Mouse (Mus musculus) left cerebral cortex, adult 18-20 months (tissue): ENCODE data around the gene Nup93. TPM values are rescaled to one million over a fixed set of nuclear protein-coding genes. Genes with fewer than 3 reads are reported as not detected.
A peak's percentile ranks its signal among the peaks of the same experiment; 100 is the strongest.

ENCODE experiments used
- DNase-seq, 2 experiments: peaks; one replicate each; pipeline ENCODE4 v3.0.0; 2021 to 2022; ENCODE audit warnings: low spot score in 2 of 2, mixed read lengths in 1 of 2
- total RNA-seq, 2 experiments: library from RNA; stranded (reverse); gene quantifications; 2 replicates each; pipeline ENCODE4 v1.2.3; 2021

The Nup93 gene
- total RNA-seq, 2 experiments from 2014 or later: 40.5 to 46.5 TPM

DNA sequence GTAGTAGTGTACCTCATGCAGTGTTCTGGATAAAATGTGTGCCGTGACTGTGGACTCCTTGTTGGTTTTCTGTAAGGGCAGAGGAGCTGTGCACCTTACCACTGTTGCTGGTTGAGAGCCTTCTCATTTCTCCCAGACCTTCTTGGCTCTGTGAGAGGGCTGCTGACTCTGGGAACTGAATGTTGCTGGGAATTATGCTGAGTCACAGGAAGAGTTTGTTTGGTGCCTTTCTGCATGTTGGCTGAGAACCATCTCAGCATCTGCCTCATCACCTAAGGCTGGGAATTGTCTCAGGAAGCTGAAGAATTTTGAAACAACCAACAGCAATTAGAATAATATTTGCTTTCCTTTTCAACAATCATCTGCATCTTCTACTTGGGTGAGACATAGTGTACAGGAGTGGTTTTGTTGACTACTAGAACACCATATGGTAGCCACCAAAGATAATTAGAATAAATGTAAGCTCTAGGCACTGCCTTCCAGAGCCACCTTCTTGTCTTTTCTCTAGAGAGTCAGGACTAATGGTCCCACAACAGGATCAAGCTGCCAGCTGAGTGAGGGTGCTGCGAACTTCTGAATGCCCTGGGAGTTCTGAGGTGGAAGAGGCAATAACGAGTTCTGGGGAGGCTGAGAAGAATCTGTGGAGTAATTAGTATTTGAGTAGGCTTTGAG lies 48.4 kb downstream of the Nup93 start:
- peak in 1 of 2 experiments; percentile 34 for DNase-seq

- peak; percentile 50 to 64 for DNase-seq
Measured at GRCm38 (mm10) chr8:94266344-94267191, 52.2 kb downstream of the Nup93 start.

DNA sequence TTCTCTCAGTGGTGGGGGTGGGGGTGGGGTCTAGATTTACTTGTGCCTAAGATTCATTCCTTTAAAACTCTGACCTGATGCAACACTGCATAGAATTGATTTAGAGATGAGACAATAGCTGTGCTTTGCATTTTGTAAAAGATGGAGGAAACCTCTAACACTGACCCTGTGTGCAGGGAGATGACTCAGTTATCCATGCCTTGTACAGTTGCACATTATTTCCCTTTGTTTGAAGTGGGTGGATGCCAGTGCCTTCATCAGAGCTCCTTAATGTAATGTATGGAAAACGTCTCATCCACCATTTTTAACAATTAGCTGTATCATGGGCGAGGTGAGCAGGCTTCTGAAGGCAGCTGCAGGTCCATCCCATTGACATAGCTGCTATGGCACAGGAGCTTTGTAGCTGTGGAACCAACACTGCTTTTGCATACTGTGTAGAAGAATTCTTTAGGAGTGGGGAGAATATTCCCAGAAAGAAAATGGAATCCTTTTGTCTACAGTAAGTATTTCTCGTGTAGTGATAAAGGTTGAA lies 54.1 kb downstream of the Nup93 start:
- no peak for DNase-seq

- no peak for DNase-seq
Measured at GRCm38 (mm10) chr8:94270309-94270708, 55.9 kb downstream of the Nup93 start.

DNA sequence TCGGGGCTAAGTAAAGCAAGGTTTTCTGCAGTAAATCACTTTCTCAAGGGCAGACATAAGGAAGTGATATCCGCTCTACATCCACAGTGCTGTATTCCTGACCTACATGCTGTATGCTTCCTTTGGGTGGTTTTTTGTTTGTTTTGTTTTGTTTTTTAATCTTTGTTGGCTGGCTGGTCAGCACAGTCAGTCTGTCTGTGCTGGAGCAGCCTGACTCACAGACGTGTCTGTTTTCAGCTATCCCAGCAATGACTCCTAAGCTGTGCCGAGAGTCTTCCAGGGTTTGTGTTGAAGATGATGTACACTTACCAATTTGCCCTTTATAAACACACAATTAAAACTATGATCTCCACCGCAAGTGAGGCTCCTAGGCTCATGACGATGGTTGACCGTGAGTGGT lies 56.7 kb downstream of the Nup93 start:
- no peak for DNase-seq

DNA sequence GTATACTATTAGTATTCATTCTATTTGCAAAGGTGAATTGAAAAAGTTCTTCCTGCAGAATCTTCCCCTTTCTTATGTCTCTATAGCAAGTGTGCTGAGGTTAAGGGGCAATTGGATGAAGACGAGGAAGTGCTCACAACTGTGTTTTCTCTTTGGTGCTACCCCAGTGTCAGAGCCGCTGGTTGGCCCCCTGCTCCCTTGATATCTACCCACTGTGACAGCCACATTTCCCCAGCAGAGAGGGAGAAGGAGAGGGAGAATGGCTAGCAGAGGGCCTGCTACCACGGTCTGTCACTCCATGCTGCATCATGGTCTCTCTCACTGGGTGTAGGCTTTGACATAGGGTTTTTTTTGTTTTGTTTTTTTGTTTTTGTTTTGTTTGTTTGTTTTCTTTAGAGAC lies 58.2 kb downstream of the Nup93 start:
- no peak for DNase-seq

DNA sequence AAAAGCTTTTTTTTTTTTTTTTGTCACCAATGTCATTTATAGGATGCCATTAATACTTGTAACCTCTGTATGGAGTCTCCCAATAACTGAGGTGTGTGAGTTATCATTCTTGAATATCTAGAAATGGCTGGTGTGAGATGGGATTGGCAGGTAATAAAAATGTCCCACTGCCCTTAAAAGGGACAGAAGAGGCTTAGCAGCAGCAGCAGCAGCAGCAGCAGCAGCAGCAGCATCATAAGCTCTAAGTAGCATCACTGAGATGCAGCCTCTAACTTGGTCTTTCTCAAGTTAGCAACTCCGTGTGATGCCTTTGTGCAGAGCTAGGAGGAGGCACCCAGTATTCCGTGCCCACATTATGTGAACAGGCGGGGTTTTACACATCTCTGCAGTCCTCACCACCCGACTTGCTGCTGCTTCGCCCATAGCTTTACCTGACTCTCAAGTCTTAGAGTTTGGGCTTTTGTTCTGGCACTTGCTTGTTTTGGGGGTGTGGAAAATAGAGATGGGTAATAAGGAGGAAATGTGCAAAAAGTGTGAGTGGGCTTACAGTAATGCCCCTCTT lies 59.0 kb downstream of the Nup93 start:
- DNase-seq: no peak

- DNase-seq: no peak
Measured at GRCm38 (mm10) chr8:94274030-94274429, 59.7 kb downstream of the Nup93 start.

GRCm38 (mm10) chr8:94278295-94278694 lies 63.9 kb downstream of the Nup93 start:
- DNase-seq: no peak

GRCm38 (mm10) chr8:94280001-94280613 lies 65.7 kb downstream of the Nup93 start:
- DNase-seq: no peak

- no peak for DNase-seq
Measured at GRCm38 (mm10) chr8:94282453-94282985, 68.2 kb downstream of the Nup93 start.

DNA sequence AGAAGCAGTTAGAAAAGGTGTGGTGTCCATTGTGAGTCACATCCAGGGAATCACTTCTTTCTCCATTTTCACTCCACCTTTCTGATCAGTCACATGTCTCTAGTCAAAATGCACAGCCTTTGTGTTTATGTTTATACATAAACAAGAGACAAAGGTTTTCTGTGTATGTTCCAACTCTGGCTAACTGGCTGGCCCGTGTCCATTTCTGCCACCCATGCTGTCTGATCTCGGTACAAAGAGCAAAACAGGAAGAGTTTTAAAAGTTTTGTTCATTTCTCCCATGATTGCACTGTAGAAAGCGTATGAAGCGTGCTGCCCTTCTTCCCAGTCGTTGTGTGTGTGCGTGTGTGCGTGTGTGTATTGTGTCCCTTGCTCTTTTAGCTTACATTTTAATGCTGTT lies 69.8 kb downstream of the Nup93 start:
- no peak for DNase-seq

GRCm38 (mm10) chr8:94290606-94291005 lies 76.2 kb downstream of the Nup93 start:
- peak in 1 of 2 experiments; percentile 52 for DNase-seq

DNA sequence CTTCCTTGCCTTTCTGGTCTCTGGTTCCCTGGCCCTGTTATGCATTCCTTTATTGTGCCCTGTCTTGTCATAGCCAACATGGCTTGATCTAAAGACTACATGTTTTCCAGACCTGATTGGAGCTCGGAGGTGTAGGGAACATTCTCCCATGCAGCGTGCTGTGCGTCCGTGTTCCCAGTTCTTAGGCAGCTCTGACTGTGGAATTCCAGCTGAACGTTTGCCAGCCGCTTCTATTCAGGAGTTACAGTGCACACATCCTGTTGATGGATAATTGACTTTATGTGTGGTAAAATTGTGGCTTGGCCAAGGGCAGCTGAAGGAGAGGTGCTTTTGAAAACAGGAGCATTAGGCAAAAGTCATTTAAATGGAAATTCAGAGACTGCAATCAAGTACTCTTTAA lies 77.7 kb downstream of the Nup93 start:
- peak in 1 of 2 experiments; percentile 12 for DNase-seq

DNA sequence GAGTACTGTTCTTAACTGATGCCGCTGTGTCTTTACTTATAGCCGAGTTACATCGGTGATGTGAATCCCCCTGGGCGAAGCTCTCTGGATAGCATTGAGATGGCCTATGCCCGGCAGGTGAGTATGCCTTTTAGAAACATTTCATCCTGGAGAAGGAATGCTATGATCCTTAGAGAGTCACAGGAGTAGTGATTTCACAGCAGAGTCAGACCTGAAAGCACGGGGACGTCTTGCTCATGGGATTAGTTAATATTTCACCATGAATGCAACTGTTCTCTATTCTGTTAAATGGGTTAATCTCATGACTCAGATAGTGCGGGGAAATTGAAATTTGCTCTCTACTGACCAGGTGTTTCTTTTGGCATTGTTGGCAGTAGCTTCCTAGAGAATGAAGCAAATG lies 78.3 kb downstream of the Nup93 start:
- no peak for DNase-seq

DNA sequence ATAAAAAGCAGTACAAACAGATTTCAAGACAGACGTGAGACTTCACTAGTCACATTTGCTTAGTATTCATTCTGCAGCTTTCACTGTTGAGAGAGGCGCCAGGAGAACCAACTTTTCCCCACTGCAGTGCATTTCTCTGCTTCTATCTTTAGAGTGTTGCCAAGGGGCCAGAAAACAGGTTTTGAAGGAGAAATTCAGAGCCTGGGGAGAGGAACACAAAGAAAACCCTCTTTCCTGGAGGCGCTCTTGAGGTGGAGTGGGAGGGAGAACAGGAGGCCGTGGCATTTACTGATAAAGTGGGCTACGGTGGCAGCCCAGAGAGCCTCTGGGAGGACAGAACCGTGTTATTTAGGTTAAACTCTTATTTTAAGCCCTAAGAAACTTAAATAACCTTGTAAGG lies 81.3 kb downstream of the Nup93 start:
- peak in 1 of 2 experiments; percentile 7 for DNase-seq

DNA sequence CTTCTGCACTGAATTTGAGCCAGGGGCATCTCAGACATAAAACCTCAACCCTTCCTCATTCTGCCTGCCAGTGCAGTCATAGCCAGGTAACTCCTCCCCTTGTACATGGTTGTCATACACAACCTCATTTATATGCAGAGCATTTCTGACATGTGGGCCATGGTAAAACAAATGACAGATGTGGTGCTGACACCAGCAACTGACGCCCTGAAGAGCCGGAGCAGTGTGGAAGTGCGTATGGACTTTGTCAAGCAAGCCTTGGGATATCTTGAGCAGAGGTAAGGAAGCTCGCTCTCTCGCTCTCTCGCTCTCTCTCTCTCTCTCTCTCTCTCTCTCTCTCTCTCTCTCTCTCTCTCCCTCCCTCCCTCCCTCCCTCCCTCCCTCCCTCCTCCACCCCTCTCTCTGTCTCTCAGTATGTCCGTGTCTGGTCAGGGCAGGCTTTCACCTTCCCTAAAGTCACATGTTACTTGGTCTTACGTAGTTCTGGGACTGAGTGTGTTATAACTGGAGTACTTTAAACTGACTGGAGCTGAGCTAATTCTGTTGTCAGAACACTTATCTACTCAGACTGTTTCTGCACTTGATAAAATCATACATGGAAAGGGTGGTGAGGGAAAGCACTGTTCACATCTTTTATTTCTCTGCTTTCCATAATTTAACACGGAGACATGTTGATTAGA lies 82.1 kb downstream of the Nup93 start:
- DNase-seq: no peak

GRCm38 (mm10) chr8:94297101-94297500 lies 82.7 kb downstream of the Nup93 start:
- DNase-seq: no peak

DNA sequence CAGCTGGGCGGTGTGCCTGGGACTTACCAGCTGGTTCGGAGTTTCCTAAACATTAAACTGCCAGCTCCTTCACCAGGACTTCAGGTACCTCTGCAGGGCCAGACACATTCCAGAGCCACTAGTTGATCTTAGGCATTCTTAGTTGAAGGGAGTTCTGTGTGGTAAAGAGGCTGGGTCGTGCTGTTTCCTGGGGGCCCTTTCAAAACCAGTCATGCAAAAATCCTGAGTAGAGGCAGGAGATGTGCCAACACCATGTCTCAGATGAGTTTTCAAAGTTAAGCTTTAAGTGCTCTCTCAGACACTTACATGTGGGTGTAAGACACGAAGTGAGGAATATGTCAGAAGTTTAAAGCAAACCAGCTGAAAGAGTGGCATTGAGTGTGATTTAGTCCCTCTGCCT lies 86.4 kb downstream of the Nup93 start:
- no peak for DNase-seq

DNA sequence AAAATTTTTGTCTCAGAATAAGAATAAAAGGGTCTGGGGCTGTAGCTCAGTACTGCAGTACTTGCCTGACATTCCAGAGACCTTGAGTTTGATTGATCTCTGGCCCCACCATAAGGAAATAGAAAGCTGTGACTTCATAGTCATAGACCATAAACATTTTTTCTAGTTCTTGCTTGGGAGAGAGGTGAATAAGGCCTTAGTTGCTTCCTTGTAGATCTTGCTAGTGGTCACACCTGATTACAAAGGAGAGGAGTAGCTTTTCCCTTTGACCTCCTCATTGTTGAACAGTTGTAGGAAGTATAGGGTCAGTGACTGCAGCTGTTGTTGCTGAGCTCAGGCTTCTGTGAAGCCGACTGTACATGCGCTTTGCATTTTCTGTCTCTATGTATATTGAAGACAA lies 90.0 kb downstream of the Nup93 start:
- no peak for DNase-seq
